Mouse (Mus musculus) ES-Bruce4 (cell line): ENCODE measurements around the gene Zfp719.

Experiments
- CTCF ChIP-seq: IDR thresholded peaks from one replicate; pipeline ENCODE4 v1.8.1; 2011; ENCODE audit warnings: low read depth, low read length
- EP300 ChIP-seq: IDR thresholded peaks from 2 replicates; pipeline ENCODE4 v1.6.1; 2011; ENCODE audit warnings: low read depth, low read length; ENCODE audit not compliant: insufficient read depth

- TF ChIP-seq CTCF (no peak), EP300 (no peak)
Measured at GRCm38 (mm10) chr7:43530216-43530785, 49.1 kb upstream of the Zfp719 start.
